Mouse (Mus musculus): Measurements from ENCODE around the gene Gdpd3. TPM values are rescaled to one million over a fixed set of nuclear protein-coding genes. Genes with fewer than 3 reads are reported as not detected.

The Gdpd3 gene
- polyA plus RNA-seq, 1 experiment from 2014 or later = 1.8 TPM

GRCm38 (mm10) chr7:126791851-126792720 is 26.0 kb downstream of the Gdpd3 start, which contains the start of gene Ppp4c:
Gene Ppp4c (minus strand): TSS chr7:126792496.
- DNase-seq (ENCODE audit: low spot score) = peak; percentile 100
- no peaks in the 10 kb centered on the region for H3K9me3 ChIP-seq (ENCODE audit: control insufficient read depth, low read length)
- no peaks in the 10 kb centered on the region for H3K27me3 ChIP-seq (ENCODE audit: control insufficient read depth, insufficient read depth, low read length)
- WGBS = under 1% methylated on average over 74 of the region's 83 CpGs
- peak within 1 kb of the TSS; percentile 87 for H3K4me3 ChIP-seq (replicated peaks; ENCODE audit: low read length)
- H3K9ac ChIP-seq = peak within 1 kb of the TSS; percentile 88
- H3K4me1 ChIP-seq (replicated peaks; ENCODE audit: control insufficient read depth, insufficient read depth, low read length) = peaks cover 24% of the 10 kb centered on the region
- H3K36me3 ChIP-seq (replicated peaks; ENCODE audit: control insufficient read depth, insufficient read depth) = peaks cover 64% of the 10 kb centered on the region
- peak; percentile 92 for ATAC-seq (ENCODE audit: low FRiP score)
- peak within 1 kb of the TSS; percentile 90 for H3K4me2 ChIP-seq (replicated peaks)
- peak within 1 kb of the TSS; percentile 93 for H3K27ac ChIP-seq

GRCm38 (mm10) chr7:126792721-126793443 is 26.7 kb downstream of the Gdpd3 start:
- Histone ChIP-seq H3K4me1 (replicated peaks; ENCODE audit: control insufficient read depth, insufficient read depth, low read length) (peaks cover 31% of the 10 kb centered on the region), H3K9ac (peak overlapping the region; percentile 59)

GRCm38 (mm10) chr7:126793456-126794270 is 27.5 kb downstream of the Gdpd3 start:
- Histone ChIP-seq H3K27me3 (ENCODE audit: control insufficient read depth, insufficient read depth, low read length) (no peaks in the 10 kb centered on the region), H3K4me3 (replicated peaks; ENCODE audit: low read length) (no peak overlapping the region), H3K27ac (no peak overlapping the region), H3K36me3 (replicated peaks; ENCODE audit: control insufficient read depth, insufficient read depth) (peaks cover 51% of the 10 kb centered on the region), H3K4me1 (replicated peaks; ENCODE audit: control insufficient read depth, insufficient read depth, low read length) (peaks cover 32% of the 10 kb centered on the region), H3K4me2 (replicated peaks) (no peak overlapping the region), H3K9me3 (ENCODE audit: control insufficient read depth, low read length) (no peaks in the 10 kb centered on the region), H3K9ac (0 out of 2 replicates have a peak overlapping the region, but pooled peaks have one; percentile 59)
- no peak for DNase-seq (ENCODE audit: low spot score)
- no peak for ATAC-seq (ENCODE audit: low FRiP score)
- 80% methylated on average over 4 of the region's 4 CpGs for WGBS

More at GRCm38 (mm10) chr7:126792721-126793443, 26.7 kb downstream of the Gdpd3 start:
- DNase-seq (ENCODE audit: low spot score) (no peak), ATAC-seq (ENCODE audit: low FRiP score) (peak; percentile 15; the same call in 1 of the 2 replicates)
- Histone ChIP-seq H3K36me3 (replicated peaks; ENCODE audit: control insufficient read depth, insufficient read depth) (peaks cover 59% of the 10 kb centered on the region), H3K4me2 (replicated peaks) (peak overlapping the region; percentile 90), H3K27me3 (ENCODE audit: control insufficient read depth, insufficient read depth, low read length) (no peaks in the 10 kb centered on the region), H3K9me3 (ENCODE audit: control insufficient read depth, low read length) (no peaks in the 10 kb centered on the region), H3K4me3 (replicated peaks; ENCODE audit: low read length) (peak overlapping the region; percentile 87), H3K27ac (peak overlapping the region; percentile 93)
- WGBS = 29% methylated on average over 11 of the region's 11 CpGs

- Histone ChIP-seq H3K27ac (no peak overlapping the region), H3K4me3 (replicated peaks; ENCODE audit: low read length) (no peak overlapping the region), H3K36me3 (replicated peaks; ENCODE audit: control insufficient read depth, insufficient read depth) (peaks cover 45% of the 10 kb centered on the region), H3K9ac (no peak overlapping the region), H3K9me3 (ENCODE audit: control insufficient read depth, low read length) (no peaks in the 10 kb centered on the region), H3K27me3 (ENCODE audit: control insufficient read depth, insufficient read depth, low read length) (no peaks in the 10 kb centered on the region), H3K4me2 (replicated peaks) (no peak overlapping the region), H3K4me1 (replicated peaks; ENCODE audit: control insufficient read depth, insufficient read depth, low read length) (peaks cover 32% of the 10 kb centered on the region)
- DNase-seq (ENCODE audit: low spot score) = no peak
- no peak for ATAC-seq (ENCODE audit: low FRiP score)
- WGBS = 82% methylated on average over 4 of the region's 4 CpGs
Measured at GRCm38 (mm10) chr7:126794271-126794605, 28.1 kb downstream of the Gdpd3 start.

- Histone ChIP-seq H3K4me3 (replicated peaks; ENCODE audit: low read length) (no peak overlapping the region), H3K4me1 (replicated peaks; ENCODE audit: control insufficient read depth, insufficient read depth, low read length) (peaks cover 36% of the 10 kb centered on the region), H3K27me3 (ENCODE audit: control insufficient read depth, insufficient read depth, low read length) (no peaks in the 10 kb centered on the region), H3K36me3 (replicated peaks; ENCODE audit: control insufficient read depth, insufficient read depth) (peaks cover 32% of the 10 kb centered on the region), H3K27ac (no peak overlapping the region), H3K9ac (no peak overlapping the region), H3K4me2 (replicated peaks) (no peak overlapping the region), H3K9me3 (ENCODE audit: control insufficient read depth, low read length) (no peaks in the 10 kb centered on the region)
- WGBS = 78% methylated on average over 16 of the region's 16 CpGs
- ATAC-seq (ENCODE audit: low FRiP score) = no peak
- no peak for DNase-seq (ENCODE audit: low spot score)
Measured at GRCm38 (mm10) chr7:126795387-126796317, 29.5 kb downstream of the Gdpd3 start.

- peaks cover 28% of the 10 kb centered on the region for H3K4me1 ChIP-seq (replicated peaks; ENCODE audit: control insufficient read depth, insufficient read depth, low read length)
- no peaks in the 10 kb centered on the region for H3K27me3 ChIP-seq (ENCODE audit: control insufficient read depth, insufficient read depth, low read length)
- DNase-seq (ENCODE audit: low spot score) (no peak), ATAC-seq (ENCODE audit: low FRiP score) (no peak)
- H3K27ac ChIP-seq = peak overlapping the region; percentile 93; the same call in 1 of the 2 replicates
- peak overlapping the region; percentile 81 for H3K4me3 ChIP-seq (replicated peaks; ENCODE audit: low read length)
- no peaks in the 10 kb centered on the region for H3K9me3 ChIP-seq (ENCODE audit: control insufficient read depth, low read length)
- WGBS = 68% methylated on average over 8 of the region's 8 CpGs
- peak overlapping the region; percentile 72 for H3K4me2 ChIP-seq (replicated peaks)
- H3K9ac ChIP-seq = peak overlapping the region; percentile 93; the same call in 1 of the 2 replicates
- H3K36me3 ChIP-seq (replicated peaks; ENCODE audit: control insufficient read depth, insufficient read depth) = peaks cover 32% of the 10 kb centered on the region
Measured at GRCm38 (mm10) chr7:126796350-126796932, 30.3 kb downstream of the Gdpd3 start.

- peaks cover 32% of the 10 kb centered on the region for H3K36me3 ChIP-seq (replicated peaks; ENCODE audit: control insufficient read depth, insufficient read depth)
- DNase-seq (ENCODE audit: low spot score) (no peak), ATAC-seq (ENCODE audit: low FRiP score) (no peak)
- 25% methylated on average over 21 of the region's 21 CpGs for WGBS
- no peaks in the 10 kb centered on the region for H3K27me3 ChIP-seq (ENCODE audit: control insufficient read depth, insufficient read depth, low read length)
- H3K4me2 ChIP-seq (replicated peaks) = peak within 1 kb of the TSS; percentile 72
- H3K4me1 ChIP-seq (replicated peaks; ENCODE audit: control insufficient read depth, insufficient read depth, low read length) = peaks cover 26% of the 10 kb centered on the region
- peak within 1 kb of the TSS; percentile 81 for H3K4me3 ChIP-seq (replicated peaks; ENCODE audit: low read length)
- peak within 1 kb of the TSS; percentile 93 for H3K27ac ChIP-seq
- peak within 1 kb of the TSS; percentile 93 for H3K9ac ChIP-seq
- H3K9me3 ChIP-seq (ENCODE audit: control insufficient read depth, low read length) = no peaks in the 10 kb centered on the region
Measured at GRCm38 (mm10) chr7:126797411-126798126, 31.4 kb downstream of the Gdpd3 start, which contains the start of gene Fam57b. Gene Fam57b (plus strand): TSS chr7:126797668.

Data from hindbrain, embryonic 14.5 days (tissue).